Mouse (Mus musculus) heart, adult 2 months (tissue): ENCODE measurements at regions not wholly inside any gene's neighbourhood (a gene's known extent, or its start where the extent isn't known, plus 50 kb on each side); places are given as distances from the start of the nearest gene placed in this dataset.

Experiments used
- DNase-seq, 2 experiments: peaks; one replicate each; pipeline ENCODE4 v3.0.0; 2021
- H3K27ac ChIP-seq: fragments of 200-600 bp; 2 replicates; pipeline ENCODE4 v1.8.1; 2022
- H3K27me3 ChIP-seq: fragments of 200-500 bp; 2 replicates; pipeline ENCODE4 v1.6.1; 2012; ENCODE audit warnings: mild to moderate bottlenecking, low read length, inconsistent platforms, mixed read lengths; ENCODE audit not compliant: control insufficient read depth, insufficient read depth
- H3K36me3 ChIP-seq: fragments of 200-500 bp; 2 replicates; pipeline ENCODE4 v1.6.1; 2012; ENCODE audit warnings: low read length, inconsistent platforms; ENCODE audit not compliant: control insufficient read depth, insufficient read depth
- H3K4me1 ChIP-seq: fragments of 200-500 bp; 2 replicates; pipeline ENCODE4 v1.6.1; 2011; ENCODE audit warnings: low read length; ENCODE audit not compliant: control insufficient read depth, insufficient read depth
- H3K4me3 ChIP-seq: fragments of 200-600 bp; 2 replicates; pipeline ENCODE4 v1.8.1; 2022
- H3K79me2 ChIP-seq: fragments of 200-500 bp; replicated peaks from 2 replicates; pipeline ENCODE4 v1.6.1; 2012; ENCODE audit warnings: mild to moderate bottlenecking, inconsistent platforms, low read length, moderate library complexity, mixed read lengths; ENCODE audit not compliant: control insufficient read depth, insufficient read depth
- H3K9ac ChIP-seq: fragments of 200-500 bp; 2 replicates; pipeline ENCODE4 v1.6.1; 2012; ENCODE audit warnings: low read depth, mild to moderate bottlenecking, control low read depth, inconsistent platforms, low read length, mixed read lengths
- CTCF ChIP-seq: fragments of 200-600 bp; IDR thresholded peaks from 2 replicates; pipeline ENCODE4 v1.8.1; 2022; ENCODE audit warnings: antibody characterized with exemption, mild to moderate bottlenecking, moderate library complexity
- EP300 ChIP-seq: fragments of 200-500 bp; IDR thresholded peaks from 2 replicates; pipeline ENCODE4 v1.6.1; 2011; ENCODE audit warnings: low read depth, low read length, control low read depth; ENCODE audit not compliant: insufficient read depth
- POLR2A ChIP-seq: fragments of 200-500 bp; IDR thresholded peaks from 2 replicates; pipeline ENCODE4 v1.6.1; 2011; ENCODE audit warnings: mild to moderate bottlenecking, low read depth, low read length, control low read depth; ENCODE audit not compliant: insufficient read depth
- WGBS: fragments of 180-500 bp; shearing (Covaris S2); methylation state at CpG from one replicate; pipeline ENCODE4 v1.1.7; 2018; 5-methylcytosine and 5-hydroxymethylcytosine counted together
- intact Hi-C: fragments of 180-260 bp; cut with DNase I; formaldehyde crosslinking; loops from one replicate; pipeline ENCODE4 v1.15.1; 2025

- no peak for TF ChIP-seq EP300
- TF ChIP-seq CTCF: no peak
- TF ChIP-seq POLR2A: no peak
- Histone ChIP-seq H3K79me2 (no peaks in the 10 kb centered on the region), H3K4me3 (no peak overlapping the region), H3K9ac (no peak overlapping the region), H3K27ac (no peak overlapping the region), H3K27me3 (no peaks in the 10 kb centered on the region), H3K4me1 (peaks cover 22% of the 10 kb centered on the region), H3K36me3 (peaks cover 11% of the 10 kb centered on the region)
- WGBS: 44% methylated on average over 1 of the region's 1 CpGs
- DNase-seq: no peak
- intact Hi-C loops: loop anchor here (5.0 kb wide), 2 partner anchors 127 to 192 kb away; no protein-coding TSS in a partner anchor
These were observed 320.7 kb upstream of the Npvf start for GRCm38 (mm10) chr6:50974961-50975360.

DNA sequence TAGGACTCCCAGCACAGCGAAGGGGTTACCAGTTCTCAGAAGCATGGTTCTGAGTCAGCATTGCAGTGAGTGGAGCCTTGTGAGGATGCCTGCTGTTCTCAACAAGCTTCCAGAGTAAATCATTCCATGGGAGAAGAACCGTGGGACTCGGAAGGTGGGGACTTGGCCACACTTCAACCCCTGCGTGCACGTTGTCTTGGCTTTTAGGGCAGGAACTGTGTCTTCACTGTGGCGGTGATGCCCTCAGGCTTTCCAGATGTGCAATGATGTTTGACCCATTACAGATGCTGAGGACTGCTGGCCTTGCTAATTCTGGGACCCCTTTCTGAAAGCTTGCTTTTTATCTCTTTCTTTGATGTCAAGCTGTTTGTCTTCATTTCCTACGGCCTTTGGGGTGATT is 322.7 kb upstream of the Npvf start:
- peak in 1 of 2 experiments; percentile 39 for DNase-seq
- peaks cover 11% of the 10 kb centered on the region for H3K36me3 ChIP-seq
- peaks cover 22% of the 10 kb centered on the region for H3K4me1 ChIP-seq
- intact Hi-C loops: loop anchor here (5.0 kb wide), 2 partner anchors 125 to 190 kb away; no protein-coding TSS in a partner anchor
- no peaks in the 10 kb centered on the region for H3K27me3 ChIP-seq
- TF ChIP-seq CTCF (no peak), EP300 (no peak), POLR2A (no peak)
- H3K79me2 ChIP-seq: no peaks in the 10 kb centered on the region
- H3K9ac ChIP-seq: no peak overlapping the region
- H3K27ac ChIP-seq: peak overlapping the region; percentile 90
- 56% methylated on average over 7 of the region's 7 CpGs for WGBS
- no peak overlapping the region for H3K4me3 ChIP-seq

DNA sequence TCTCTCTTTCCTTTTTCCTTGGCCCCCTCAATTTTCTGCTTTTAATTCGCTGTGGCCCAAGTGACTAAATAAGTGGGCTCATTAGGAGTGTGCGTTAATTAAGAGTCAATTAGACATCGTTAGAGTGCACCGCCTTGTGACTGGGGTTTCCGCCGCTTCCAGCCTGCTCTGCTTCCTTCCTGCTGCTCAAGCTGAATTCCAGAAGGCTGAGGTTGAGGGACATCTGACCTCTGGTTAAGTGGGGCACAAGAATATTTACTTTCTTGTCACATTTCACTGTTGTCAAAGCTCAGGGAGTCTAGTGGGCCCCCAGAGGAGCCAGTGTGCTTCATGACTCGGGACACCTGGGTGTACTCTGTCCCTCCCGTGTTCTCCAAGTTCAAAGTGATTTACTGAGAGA is 323.1 kb upstream of the Npvf start:
- intact Hi-C loops: loop anchor here (5.0 kb wide), 2 partner anchors 125 to 190 kb away; no protein-coding TSS in a partner anchor
- no peak overlapping the region for H3K4me3 ChIP-seq
- peaks cover 21% of the 10 kb centered on the region for H3K4me1 ChIP-seq
- peaks cover 11% of the 10 kb centered on the region for H3K36me3 ChIP-seq
- H3K79me2 ChIP-seq: no peaks in the 10 kb centered on the region
- no peak overlapping the region for H3K9ac ChIP-seq
- TF ChIP-seq CTCF: no peak
- 0 out of 2 replicates have a peak, but pooled peaks have one; percentile 44 for TF ChIP-seq EP300
- H3K27ac ChIP-seq: peak overlapping the region; percentile 90
- peak; percentile 37 to 40 for DNase-seq
- no peaks in the 10 kb centered on the region for H3K27me3 ChIP-seq
- 45% methylated on average over 8 of the region's 8 CpGs for WGBS

DNA sequence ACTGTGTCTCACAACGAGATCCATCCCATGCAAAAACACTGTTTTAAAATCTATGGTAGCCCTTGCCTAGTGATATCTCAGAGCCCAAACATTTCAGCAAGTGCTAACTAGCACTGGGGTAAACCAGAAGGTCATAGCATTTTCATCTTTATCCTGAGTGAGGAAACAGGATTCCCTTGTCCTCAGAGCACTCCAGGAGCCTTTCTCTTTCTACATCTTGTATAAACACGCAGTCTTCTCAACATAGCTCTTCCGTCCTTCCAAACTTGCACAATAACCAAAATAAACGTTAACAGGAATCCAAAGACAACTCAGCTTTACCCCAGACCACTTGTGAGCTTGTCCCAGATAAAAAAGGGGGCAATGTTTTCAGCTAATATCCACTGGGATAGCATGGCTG is 323.8 kb upstream of the Npvf start:
- intact Hi-C loops: loop anchor here (5.0 kb wide), 2 partner anchors 124 to 189 kb away; no protein-coding TSS in a partner anchor
- H3K4me1 ChIP-seq: peaks cover 20% of the 10 kb centered on the region
- TF ChIP-seq EP300 (no peak), CTCF (no peak), POLR2A (no peak)
- peaks cover 11% of the 10 kb centered on the region for H3K36me3 ChIP-seq
- H3K79me2 ChIP-seq: no peaks in the 10 kb centered on the region
- H3K27ac ChIP-seq: peak overlapping the region; percentile 90
- H3K4me3 ChIP-seq: no peak overlapping the region
- no peak overlapping the region for H3K9ac ChIP-seq
- WGBS: 38% methylated on average over 4 of the region's 4 CpGs
- no peaks in the 10 kb centered on the region for H3K27me3 ChIP-seq
- no peak for DNase-seq

DNA sequence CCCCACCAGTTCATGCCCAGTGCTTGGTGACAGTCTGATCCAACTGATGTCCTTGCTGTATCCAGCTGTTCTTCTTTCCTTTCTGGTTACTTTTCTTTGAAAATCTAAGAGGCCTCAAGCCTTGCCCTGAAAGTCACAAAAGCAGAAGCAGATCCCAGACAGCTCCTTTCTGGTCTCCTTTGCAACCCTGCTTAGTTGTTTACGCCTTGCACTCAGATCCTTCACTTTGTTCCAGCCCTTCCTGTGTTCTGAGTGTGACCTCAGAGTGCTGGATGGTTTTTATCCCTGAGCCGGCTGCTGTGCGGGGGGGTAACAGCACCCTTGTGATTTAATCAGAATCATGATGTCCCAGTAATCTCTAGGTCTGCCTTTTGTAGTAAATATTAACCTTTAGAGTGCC is 324.3 kb upstream of the Npvf start:
- no peaks in the 10 kb centered on the region for H3K27me3 ChIP-seq
- H3K27ac ChIP-seq: peak overlapping the region; percentile 90
- TF ChIP-seq CTCF: no peak
- TF ChIP-seq POLR2A: peak; percentile 48; the same call in 1 of the 2 replicates
- TF ChIP-seq EP300: peak; percentile 89
- 23% methylated on average over 3 of the region's 3 CpGs for WGBS
- H3K4me1 ChIP-seq: peaks cover 18% of the 10 kb centered on the region
- H3K4me3 ChIP-seq: no peak overlapping the region
- no peaks in the 10 kb centered on the region for H3K79me2 ChIP-seq
- intact Hi-C loops: loop anchor here (5.0 kb wide), 2 partner anchors 124 to 189 kb away; no protein-coding TSS in a partner anchor
- no peak overlapping the region for H3K9ac ChIP-seq
- peak; percentile 51 to 66 for DNase-seq
- peaks cover 11% of the 10 kb centered on the region for H3K36me3 ChIP-seq

DNA sequence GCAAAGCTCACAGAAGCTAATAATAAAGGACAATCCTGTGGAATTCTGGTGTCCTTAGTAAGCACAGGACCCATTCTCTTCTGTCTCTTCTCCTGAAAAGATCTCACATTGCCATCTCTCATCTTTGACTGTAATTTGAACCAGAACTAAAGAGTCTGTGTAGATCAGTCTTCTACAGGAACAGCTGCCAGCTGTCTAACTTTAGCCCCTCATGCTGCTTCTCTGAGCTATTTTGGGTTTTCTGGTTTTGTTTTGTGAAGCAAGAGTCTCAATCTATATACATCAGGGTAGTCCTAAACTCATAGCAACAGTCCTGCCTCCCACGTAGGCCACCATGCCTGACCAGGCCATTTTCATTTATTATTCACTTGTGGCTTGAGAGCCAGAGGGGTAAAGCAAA is 325.5 kb upstream of the Npvf start:
- TF ChIP-seq POLR2A (no peak), CTCF (no peak), EP300 (no peak)
- intact Hi-C loops: loop anchor here (1.0 to 5.0 kb wide), 3 partner anchors 57 to 188 kb away; no protein-coding TSS in a partner anchor
- Histone ChIP-seq H3K9ac (no peak overlapping the region), H3K79me2 (no peaks in the 10 kb centered on the region), H3K27ac (peak overlapping the region; percentile 90), H3K36me3 (peaks cover 11% of the 10 kb centered on the region), H3K4me1 (peaks cover 17% of the 10 kb centered on the region), H3K4me3 (no peak overlapping the region), H3K27me3 (no peaks in the 10 kb centered on the region)
- DNase-seq: no peak
- 74% methylated on average over 1 of the region's 1 CpGs for WGBS
